Mouse (Mus musculus): ENCODE results near the gene Cacna1f. TPM values are rescaled to one million over a fixed set of nuclear protein-coding genes. Genes with fewer than 3 reads are reported as not detected.
A peak's percentile ranks its signal among the peaks of the same experiment; 100 is the strongest.

Cacna1f gene
- total and polyA plus RNA-seq, 3 experiments = 0.21 TPM; not detected in 2

DNA sequence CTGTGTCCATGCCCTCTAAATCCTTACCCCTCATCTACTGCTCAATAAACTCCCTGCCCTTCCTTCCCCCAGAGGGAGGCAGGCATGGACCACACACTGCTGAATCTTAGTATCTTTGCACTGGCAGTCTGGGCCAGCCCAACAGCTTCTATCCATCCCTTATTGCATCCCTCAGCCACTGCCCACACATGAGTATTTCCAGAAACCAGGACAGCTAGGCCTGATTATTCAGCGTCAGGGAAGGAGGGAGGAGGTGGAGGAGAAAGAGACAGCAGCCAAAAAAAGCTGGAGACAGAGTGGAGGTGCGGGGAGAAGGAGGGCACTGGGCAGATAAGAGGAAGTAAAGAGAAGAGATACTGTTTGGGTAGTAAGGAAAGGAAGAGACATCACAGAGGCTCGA is 28.2 kb downstream of the Cacna1f start:
- in situ Hi-C loops (cut with MboI; ENCODE audit: low pct_ligation_motif_present, low pct_unique_long_range_greater_than_20kb, low sequenced_read_pairs) = no loop called here
- DNase-seq (ENCODE audit: extremely low read depth) = no peak

DNA sequence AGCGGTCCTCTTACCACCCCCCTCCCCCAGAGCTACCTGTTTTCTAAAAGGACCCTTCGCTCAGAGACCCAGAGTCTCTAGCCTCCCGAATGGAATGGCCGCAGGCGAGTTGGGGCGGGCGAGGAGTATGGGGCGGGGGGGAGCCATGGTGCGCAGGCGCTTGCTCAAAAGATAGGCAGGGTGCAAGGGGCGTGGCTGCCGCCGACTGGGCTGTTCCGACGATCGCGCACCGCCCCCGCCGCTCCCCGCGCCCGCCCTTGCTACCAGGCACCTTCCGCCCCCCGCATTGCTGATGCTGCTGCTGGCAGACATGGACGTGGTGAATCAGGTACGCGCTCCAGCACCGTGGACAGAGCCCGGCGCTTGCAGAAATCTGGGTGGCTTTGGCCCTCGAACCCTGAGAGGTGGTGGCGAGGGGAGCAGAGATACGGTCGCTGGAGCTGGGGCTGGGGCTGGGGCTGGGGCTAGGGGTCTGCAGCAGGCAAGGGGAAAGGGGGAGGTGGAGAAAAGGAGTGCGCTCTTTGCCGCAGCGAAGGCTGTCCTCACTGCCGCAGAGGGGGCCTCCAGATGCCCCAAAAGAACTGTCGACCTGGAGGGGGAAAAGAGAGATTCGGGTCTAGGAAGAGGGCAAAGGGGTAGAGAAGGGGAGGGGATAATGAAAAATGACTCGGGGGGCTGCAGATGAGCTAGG is 31.7 kb downstream of the Cacna1f start, which contains the start of gene Syp:
Syp (plus strand) TSS at position 71 of the 691 bp plus-strand sequence.
- dilution Hi-C loops (cut with MboI; ENCODE audit: extremely low pct_ligation_motif_present, extremely low pct_unique_long_range_greater_than_20kb, low sequenced_read_pairs) = no loop called here
- TF ChIP-seq JUN (IDR thresholded peaks at IDR 0.05; ENCODE audit: insufficient read depth, low read depth, low read length) = no peak
- no peak for TF ChIP-seq GABPA (IDR thresholded peaks at IDR 0.05; ENCODE audit: insufficient replicate concordance, low read depth, low read length)
- TF ChIP-seq ZMIZ1 (IDR thresholded peaks at IDR 0.05; ENCODE audit: low read depth, low read length) = no peak
- no peak for TF ChIP-seq USF2 (conservative IDR thresholded peaks at IDR 0.05; ENCODE audit: low read depth, low read length)
- TF ChIP-seq E2F4 (IDR thresholded peaks at IDR 0.05; ENCODE audit: insufficient replicate concordance, low read depth, low read length) = no peak
- peak; percentile 28; the same call in 1 of the 2 replicates for TF ChIP-seq TCF12 (IDR thresholded peaks at IDR 0.05; ENCODE audit: low read depth, low read length)
- TF ChIP-seq ZC3H11A (IDR thresholded peaks at IDR 0.05; ENCODE audit: low read depth, low read length) = no peak
- peak; percentile 47; the same call in 1 of the 2 replicates for TF ChIP-seq HCFC1 (IDR thresholded peaks at IDR 0.05; ENCODE audit: low read depth, low read length)
- TF ChIP-seq MEF2A (IDR thresholded peaks at IDR 0.05; ENCODE audit: borderline replicate concordance, low read depth, low read length) = 0 out of 2 replicates have a peak, but pooled peaks have one; percentile 16
- peak; percentile 82 for TF ChIP-seq NRF1 (IDR thresholded peaks at IDR 0.05; ENCODE audit: low read depth, low read length)
- TF ChIP-seq IRF4 (IDR thresholded peaks at IDR 0.05; ENCODE audit: low read depth, low read length) = no peak
- TF ChIP-seq ETS1 (conservative IDR thresholded peaks at IDR 0.05; ENCODE audit: low read depth, low read length) = no peak
- TF ChIP-seq MAZ (IDR thresholded peaks at IDR 0.05; ENCODE audit: low read depth, low read length) = 0 out of 2 replicates have a peak, but pooled peaks have one; percentile 62
- peak; percentile 75 for TF ChIP-seq MXI1 (IDR thresholded peaks at IDR 0.05; ENCODE audit: low read depth, low read length)
- peak; percentile 87 for TF ChIP-seq SIN3A (IDR thresholded peaks at IDR 0.05; ENCODE audit: low read length)
- TF ChIP-seq PAX5 (IDR thresholded peaks at IDR 0.05; ENCODE audit: low read length) = no peak
- TF ChIP-seq BHLHE40 (IDR thresholded peaks at IDR 0.05; ENCODE audit: low read depth, low read length) = no peak
- peak; percentile 36; the same call in 1 of the 2 replicates for TF ChIP-seq ELF1 (IDR thresholded peaks at IDR 0.05; ENCODE audit: low read depth, low read length)
- TF ChIP-seq SMC3 (IDR thresholded peaks at IDR 0.05; ENCODE audit: low read depth, low read length) = no peak
- TF ChIP-seq POLR2A (IDR thresholded peaks at IDR 0.05; ENCODE audit: low read depth, low read length) = peak; percentile 42; the same call in 1 of the 2 replicates
- in situ Hi-C loops (cut with MboI; ENCODE audit: low pct_ligation_motif_present, low pct_unique_long_range_greater_than_20kb, low sequenced_read_pairs) = no loop called here

More for the DNA sequence above, 28.2 kb downstream of the Cacna1f start:
- H3K4me3 ChIP-seq (replicated peaks in 1 of 3; ENCODE audit: low read depth in 2 of 3, low read length in 2 of 3, poor library complexity in 1 of 3) = no peak overlapping the region
- no peaks in the 10 kb centered on the region for H3K79me2 ChIP-seq (replicated peaks; ENCODE audit: control insufficient read depth, extremely low read depth, insufficient read depth, poor library complexity, severe bottlenecking)
- no peaks in the 10 kb centered on the region for H3K9me3 ChIP-seq (replicated peaks; ENCODE audit: low read length)
- no peak overlapping the region for H3K27ac ChIP-seq (ENCODE audit: insufficient read depth, low read depth)
- peaks cover 5% of the 10 kb centered on the region for H3K27me3 ChIP-seq (replicated peaks)
- no peaks in the 10 kb centered on the region for H3K36me3 ChIP-seq (replicated peaks in 1 of 2; ENCODE audit: control insufficient read depth in 1 of 2, insufficient read depth in 1 of 2, low read length in 1 of 2)
- H3K4me1 ChIP-seq (ENCODE audit: control insufficient read depth in 1 of 2, insufficient read depth in 2 of 2) = peaks cover 0 to 4% of the 10 kb centered on the region in 2 experiments; a peak in 1 of 4 replicates
- no peak overlapping the region for H3K9ac ChIP-seq (ENCODE audit: insufficient read depth, low read depth)
- dilution Hi-C loops (cut with MboI; ENCODE audit: extremely low pct_ligation_motif_present, extremely low pct_unique_long_range_greater_than_20kb, low sequenced_read_pairs) = no loop called here
- no peak overlapping the region for H3K4me2 ChIP-seq (ENCODE audit: insufficient read depth, low read depth, poor library complexity, severe bottlenecking)
- TF ChIP-seq NELFE (IDR thresholded peaks at IDR 0.05; ENCODE audit: low read depth, low read length) (no peak), CTCF (conservative IDR thresholded peaks at IDR 0.05 in 1 of 2, IDR thresholded peaks at IDR 0.05 in 1 of 2; ENCODE audit: low read depth in 2 of 2, low read length in 2 of 2) (no peak), USF2 (conservative IDR thresholded peaks at IDR 0.05; ENCODE audit: low read depth, low read length) (no peak), USF1 (IDR thresholded peaks at IDR 0.05; ENCODE audit: low read depth, low read length) (no peak), RAD21 (IDR thresholded peaks at IDR 0.05; ENCODE audit: low read depth, low read length) (no peak), PAX5 (IDR thresholded peaks at IDR 0.05; ENCODE audit: low read length) (no peak), CHD1 (IDR thresholded peaks at IDR 0.05; ENCODE audit: low read depth, low read length) (no peak), CHD2 (IDR thresholded peaks at IDR 0.05; ENCODE audit: low read length) (no peak), POLR2A (IDR thresholded peaks at IDR 0.05; ENCODE audit: low read depth, low read length) (no peak)

More for the DNA sequence above, 31.7 kb downstream of the Cacna1f start, which contains the start of gene Syp:
- Histone ChIP-seq H3K4me2 (ENCODE audit: insufficient read depth, low read depth, poor library complexity, severe bottlenecking) (peak within 1 kb of the TSS; percentile 93), H3K36me3 (replicated peaks in 1 of 2; ENCODE audit: control insufficient read depth in 1 of 2, insufficient read depth in 1 of 2, low read length in 1 of 2) (no peaks in the 10 kb centered on the region), H3K27ac (ENCODE audit: insufficient read depth, low read depth) (no peak within 1 kb of the TSS), H3K4me3 (replicated peaks in 1 of 3; ENCODE audit: low read depth in 2 of 3, low read length in 2 of 3, poor library complexity in 1 of 3) (peak within 1 kb of the TSS; percentile 15 to 58 (median 36)), H3K9me3 (replicated peaks; ENCODE audit: low read length) (no peaks in the 10 kb centered on the region), H3K4me1 (ENCODE audit: control insufficient read depth in 1 of 2, insufficient read depth in 2 of 2) (peaks cover 0 to 4% of the 10 kb centered on the region in 2 experiments; a peak in 1 of 4 replicates), H3K27me3 (replicated peaks) (peaks cover 13% of the 10 kb centered on the region), H3K9ac (ENCODE audit: insufficient read depth, low read depth) (peak within 1 kb of the TSS; percentile 48; the same call in 1 of the 2 replicates), H3K79me2 (replicated peaks; ENCODE audit: control insufficient read depth, extremely low read depth, insufficient read depth, poor library complexity, severe bottlenecking) (no peaks in the 10 kb centered on the region)
- DNase-seq (ENCODE audit: extremely low read depth) = peak; percentile 68
